Mouse (Mus musculus): ENCODE data around the gene Tpr. TPM values are rescaled to one million over a fixed set of nuclear protein-coding genes. Genes with fewer than 3 reads are reported as not detected.

Gene Tpr
- polyA plus RNA-seq, 1 experiment from 2014 or later: 103 TPM

DNA sequence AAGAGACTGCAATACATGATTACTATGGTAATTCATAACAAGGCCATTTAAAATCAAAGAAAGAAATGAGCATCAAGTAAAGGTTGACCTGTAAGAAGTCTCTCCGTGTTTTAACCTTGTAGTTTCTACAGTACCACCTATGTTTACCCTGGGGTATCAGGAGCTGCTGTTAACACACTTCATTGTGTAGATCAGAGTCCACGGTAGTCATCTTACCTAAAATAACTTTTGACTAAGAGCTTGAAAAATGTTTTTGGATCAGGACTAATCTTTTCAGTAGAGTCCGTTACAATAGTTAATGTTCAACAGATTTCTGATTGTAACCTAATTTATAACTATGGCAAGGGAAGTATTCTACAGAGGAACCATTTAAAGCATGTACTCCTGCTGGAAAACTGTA is 11.9 kb downstream of the Tpr start:
- Histone ChIP-seq H3K4me3 (replicated peaks) (no peak overlapping the region), H3K9ac (no peak overlapping the region), H3K27ac (no peak overlapping the region), H3K4me1 (replicated peaks) (no peaks in the 10 kb centered on the region), H3K4me2 (no peak overlapping the region), H3K27me3 (no peaks in the 10 kb centered on the region), H3K36me3 (peaks cover 63% of the 10 kb centered on the region), H3K9me3 (replicated peaks) (no peaks in the 10 kb centered on the region)
- 82% methylated on average over 3 of the region's 3 CpGs for WGBS (ENCODE audit: insufficient replicate concordance)
- no peak for DNase-seq
- no peak for ATAC-seq (ENCODE audit: low read depth)

DNA sequence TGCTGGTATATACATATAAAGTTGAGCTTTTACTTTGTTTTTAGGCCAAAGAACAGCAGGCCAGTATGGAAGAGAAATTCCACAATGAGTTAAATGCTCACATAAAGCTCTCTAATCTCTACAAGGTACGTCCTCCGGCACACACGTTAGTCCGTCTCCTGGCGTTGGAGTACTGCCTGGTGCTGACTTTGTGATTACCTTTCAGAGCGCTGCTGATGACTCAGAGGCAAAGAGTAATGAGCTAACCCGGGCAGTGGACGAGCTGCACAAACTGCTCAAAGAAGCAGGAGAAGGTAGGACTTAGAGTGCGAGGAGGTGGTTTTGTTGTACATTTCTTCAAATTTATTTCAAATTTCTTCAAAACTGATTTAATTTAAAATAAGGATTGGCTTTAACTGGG is 14.6 kb downstream of the Tpr start:
- H3K4me3 ChIP-seq (replicated peaks): no peak overlapping the region
- no peaks in the 10 kb centered on the region for H3K9me3 ChIP-seq (replicated peaks)
- H3K9ac ChIP-seq: no peak overlapping the region
- no peak overlapping the region for H3K4me2 ChIP-seq
- ATAC-seq (ENCODE audit: low read depth): no peak
- no peaks in the 10 kb centered on the region for H3K27me3 ChIP-seq
- H3K27ac ChIP-seq: no peak overlapping the region
- no peaks in the 10 kb centered on the region for H3K4me1 ChIP-seq (replicated peaks)
- H3K36me3 ChIP-seq: peaks cover 70% of the 10 kb centered on the region
- 89% methylated on average over 9 of the region's 9 CpGs for WGBS (ENCODE audit: insufficient replicate concordance)
- DNase-seq: no peak

DNA sequence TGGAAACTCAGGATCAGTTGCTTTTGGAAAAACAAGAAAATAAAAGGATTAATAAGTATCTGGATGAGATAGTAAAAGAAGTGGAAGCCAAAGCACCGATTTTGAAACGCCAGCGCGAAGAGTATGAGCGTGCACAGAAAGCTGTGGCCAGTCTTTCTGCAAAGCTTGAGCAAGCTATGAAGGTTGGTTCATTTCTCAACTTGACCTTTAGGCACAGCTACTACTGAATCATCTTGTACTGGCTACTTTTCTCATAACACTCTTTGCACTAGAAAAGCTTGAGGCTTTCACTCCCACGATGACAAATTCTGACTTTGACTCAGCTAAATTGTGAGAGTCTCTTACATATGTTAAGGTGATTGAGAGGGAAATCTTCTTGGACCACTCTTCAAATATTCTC is 17.4 kb downstream of the Tpr start:
- Histone ChIP-seq H3K4me3 (replicated peaks) (no peak overlapping the region), H3K9ac (no peak overlapping the region), H3K4me1 (replicated peaks) (no peaks in the 10 kb centered on the region), H3K27ac (no peak overlapping the region), H3K36me3 (peaks cover 74% of the 10 kb centered on the region), H3K4me2 (no peak overlapping the region), H3K27me3 (no peaks in the 10 kb centered on the region), H3K9me3 (replicated peaks) (no peaks in the 10 kb centered on the region)
- DNase-seq (no peak), ATAC-seq (ENCODE audit: low read depth) (no peak)
- 93% methylated on average over 6 of the region's 6 CpGs for WGBS (ENCODE audit: insufficient replicate concordance)

DNA sequence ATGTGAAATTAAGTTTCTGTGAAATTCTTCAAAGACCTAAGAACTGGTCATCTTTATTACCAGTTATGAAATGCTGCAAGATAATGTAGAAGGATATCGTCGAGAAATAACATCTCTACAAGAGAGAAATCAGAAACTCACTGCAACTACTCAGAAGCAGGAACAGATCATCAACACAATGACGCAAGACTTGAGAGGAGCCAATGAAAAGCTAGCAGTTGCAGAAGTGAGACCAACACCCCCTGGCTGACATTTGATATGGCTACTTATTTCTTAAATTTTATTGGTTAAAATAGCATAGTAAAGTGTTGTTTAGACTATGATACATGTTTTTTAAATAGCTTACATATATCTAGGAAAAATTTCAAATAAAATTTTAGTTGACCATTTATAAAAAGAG is 23.4 kb downstream of the Tpr start:
- no peak overlapping the region for H3K27ac ChIP-seq
- no peak overlapping the region for H3K4me3 ChIP-seq (replicated peaks)
- DNase-seq (no peak), ATAC-seq (ENCODE audit: low read depth) (no peak)
- WGBS (ENCODE audit: insufficient replicate concordance): 88% methylated on average over 3 of the region's 3 CpGs
- H3K27me3 ChIP-seq: no peaks in the 10 kb centered on the region
- no peaks in the 10 kb centered on the region for H3K4me1 ChIP-seq (replicated peaks)
- H3K9ac ChIP-seq: no peak overlapping the region
- peaks cover 72% of the 10 kb centered on the region for H3K36me3 ChIP-seq
- no peak overlapping the region for H3K4me2 ChIP-seq
- no peaks in the 10 kb centered on the region for H3K9me3 ChIP-seq (replicated peaks)

DNA sequence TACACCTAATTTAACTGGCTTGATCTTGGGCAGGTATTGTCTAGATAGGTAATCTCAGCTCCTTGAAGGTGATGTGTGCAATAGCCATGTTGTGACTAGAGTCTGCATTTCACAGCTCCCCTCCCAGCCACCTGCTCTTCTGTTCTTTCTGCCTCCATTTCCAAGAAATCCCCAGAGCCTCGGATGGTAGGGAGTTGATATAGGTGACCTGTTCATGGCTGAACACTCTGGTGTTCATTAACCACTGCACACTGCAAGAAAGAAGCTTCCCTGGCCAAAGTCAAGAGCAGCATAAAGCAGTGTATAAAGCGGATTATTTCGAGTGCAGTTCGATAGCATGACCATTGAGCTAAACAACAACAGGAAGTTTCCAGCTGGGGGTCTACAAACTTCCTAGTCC is 25.8 kb downstream of the Tpr start:
- Histone ChIP-seq H3K4me2 (no peak overlapping the region), H3K4me3 (replicated peaks) (no peak overlapping the region), H3K4me1 (replicated peaks) (no peaks in the 10 kb centered on the region), H3K9me3 (replicated peaks) (no peaks in the 10 kb centered on the region), H3K27ac (no peak overlapping the region), H3K36me3 (peaks cover 74% of the 10 kb centered on the region), H3K9ac (no peak overlapping the region), H3K27me3 (no peaks in the 10 kb centered on the region)
- 77% methylated on average over 4 of the region's 4 CpGs for WGBS (ENCODE audit: insufficient replicate concordance)
- ATAC-seq (ENCODE audit: low read depth): no peak
- no peak for DNase-seq

DNA sequence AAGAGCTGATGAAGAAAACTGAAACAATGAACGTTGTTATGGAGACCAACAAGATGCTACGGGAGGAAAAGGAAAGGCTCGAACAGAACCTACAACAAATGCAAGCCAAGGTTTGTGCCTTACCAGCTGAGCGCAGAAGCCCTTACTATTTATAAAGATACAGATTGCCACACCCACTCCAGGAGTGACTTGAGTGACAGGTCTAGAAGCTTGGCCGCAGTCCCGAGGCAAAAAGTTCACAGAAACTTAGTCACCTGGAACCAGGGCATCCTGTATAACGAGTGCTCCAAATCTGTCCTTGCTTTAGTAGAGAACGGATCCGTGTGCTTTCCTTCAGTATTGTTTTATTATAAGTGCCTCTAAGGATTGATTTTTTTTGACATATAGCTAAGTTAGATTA is 33.0 kb downstream of the Tpr start:
- Histone ChIP-seq H3K4me2 (no peak overlapping the region), H3K4me3 (replicated peaks) (no peak overlapping the region), H3K27ac (no peak overlapping the region), H3K4me1 (replicated peaks) (no peaks in the 10 kb centered on the region), H3K9ac (no peak overlapping the region), H3K36me3 (peaks cover 83% of the 10 kb centered on the region), H3K9me3 (replicated peaks) (no peaks in the 10 kb centered on the region), H3K27me3 (no peaks in the 10 kb centered on the region)
- ATAC-seq (ENCODE audit: low read depth): no peak
- DNase-seq: no peak
- 81% methylated on average over 9 of the region's 9 CpGs for WGBS (ENCODE audit: insufficient replicate concordance)

DNA sequence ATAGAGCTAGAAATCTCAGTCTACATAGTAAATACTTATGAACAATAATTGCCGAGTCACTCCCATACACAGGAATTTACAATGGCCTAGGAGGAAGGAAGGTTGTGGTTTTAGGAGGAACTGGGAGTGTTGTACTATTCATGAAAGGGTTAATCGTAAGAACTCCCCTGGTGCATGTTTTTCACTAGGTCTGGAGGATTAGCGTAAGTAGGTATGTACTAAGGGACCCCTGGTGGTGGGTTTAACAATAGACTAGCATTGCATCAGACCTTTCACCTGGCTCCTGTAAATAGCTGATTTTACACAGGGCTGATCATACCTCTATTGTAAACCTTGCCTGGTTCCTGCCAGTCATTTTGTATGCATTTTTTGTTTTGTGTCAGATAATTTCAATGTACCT is 33.6 kb downstream of the Tpr start:
- H3K9ac ChIP-seq: no peak overlapping the region
- ATAC-seq (ENCODE audit: low read depth) (no peak), DNase-seq (no peak)
- H3K4me1 ChIP-seq (replicated peaks): no peaks in the 10 kb centered on the region
- H3K9me3 ChIP-seq (replicated peaks): no peaks in the 10 kb centered on the region
- 77% methylated on average over 3 of the region's 3 CpGs for WGBS (ENCODE audit: insufficient replicate concordance)
- H3K36me3 ChIP-seq: peaks cover 86% of the 10 kb centered on the region
- H3K27me3 ChIP-seq: no peaks in the 10 kb centered on the region
- no peak overlapping the region for H3K27ac ChIP-seq
- H3K4me3 ChIP-seq (replicated peaks): no peak overlapping the region
- H3K4me2 ChIP-seq: no peak overlapping the region

DNA sequence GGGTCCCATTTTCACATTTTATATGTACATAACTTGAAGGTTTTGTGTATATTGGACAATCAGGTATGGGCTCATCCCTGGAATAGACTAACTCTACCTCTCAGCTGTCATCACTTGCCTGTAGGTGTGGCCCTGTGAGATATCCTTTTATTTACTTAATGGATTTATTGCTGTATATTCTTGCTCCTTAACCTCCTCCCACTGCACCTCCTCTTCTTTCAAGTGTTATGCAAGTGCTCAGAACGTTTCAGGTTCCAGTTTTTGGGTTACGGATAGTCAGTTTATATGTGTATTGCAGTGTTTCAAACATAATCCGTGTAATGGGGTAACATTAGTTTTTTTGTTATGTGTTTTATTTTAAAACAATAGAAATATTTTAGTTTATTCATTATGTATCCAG is 46.0 kb downstream of the Tpr start:
- Histone ChIP-seq H3K9ac (no peak overlapping the region), H3K27me3 (no peaks in the 10 kb centered on the region), H3K9me3 (replicated peaks) (no peaks in the 10 kb centered on the region), H3K36me3 (peaks cover 73% of the 10 kb centered on the region), H3K4me3 (replicated peaks) (no peak overlapping the region), H3K27ac (no peak overlapping the region), H3K4me2 (no peak overlapping the region), H3K4me1 (replicated peaks) (no peaks in the 10 kb centered on the region)
- no peak for DNase-seq
- ATAC-seq (ENCODE audit: low read depth): no peak
- WGBS (ENCODE audit: insufficient replicate concordance): 80% methylated on average over 3 of the region's 3 CpGs

DNA sequence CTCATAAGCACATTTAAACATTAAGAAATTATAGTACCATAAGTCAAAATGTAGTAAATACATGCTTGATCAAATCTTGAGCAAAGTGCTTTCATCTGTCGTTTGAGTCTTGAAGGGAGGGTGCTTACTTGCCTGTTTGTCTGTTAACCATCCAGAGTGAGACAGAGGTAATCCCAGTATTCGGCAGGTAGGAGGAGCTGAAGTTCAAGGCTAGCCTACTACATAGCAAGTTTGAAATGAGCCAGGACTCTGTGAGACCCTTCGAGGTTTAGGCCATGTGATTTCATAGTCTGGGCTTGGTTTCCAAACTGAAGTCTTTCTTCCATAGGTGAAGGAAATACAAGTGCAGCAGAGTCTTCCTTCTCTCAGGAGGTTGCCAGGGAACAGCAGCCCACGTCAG is 49.1 kb downstream of the Tpr start:
- Histone ChIP-seq H3K9me3 (replicated peaks) (no peaks in the 10 kb centered on the region), H3K9ac (no peak overlapping the region), H3K4me3 (replicated peaks) (no peak overlapping the region), H3K4me2 (no peak overlapping the region), H3K36me3 (peaks cover 72% of the 10 kb centered on the region), H3K27ac (no peak overlapping the region), H3K4me1 (replicated peaks) (no peaks in the 10 kb centered on the region), H3K27me3 (no peaks in the 10 kb centered on the region)
- no peak for DNase-seq
- ATAC-seq (ENCODE audit: low read depth): no peak
- 77% methylated on average over 4 of the region's 4 CpGs for WGBS (ENCODE audit: insufficient replicate concordance)

DNA sequence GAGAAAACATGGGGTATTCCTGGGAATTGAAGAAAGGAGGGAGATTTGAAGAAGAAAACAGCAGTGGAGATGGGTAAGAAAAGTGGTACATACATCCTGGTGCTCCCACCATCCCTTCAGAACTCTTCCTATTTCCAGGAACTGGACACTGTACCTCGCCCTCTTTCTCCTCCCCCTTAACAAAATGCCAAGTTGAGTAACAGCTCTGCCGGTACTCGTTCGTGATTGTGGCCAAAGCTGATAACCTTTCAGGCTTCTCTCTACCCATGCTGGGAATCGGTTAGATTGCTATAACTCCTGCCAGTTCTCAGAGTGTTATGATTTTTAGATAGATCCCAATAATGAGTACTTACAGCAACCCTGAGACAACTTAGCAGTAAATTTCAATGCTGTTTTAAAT is 66.3 kb downstream of the Tpr start:
- Histone ChIP-seq H3K27ac (no peak overlapping the region), H3K4me2 (no peak overlapping the region), H3K27me3 (no peaks in the 10 kb centered on the region), H3K4me3 (replicated peaks) (no peak overlapping the region), H3K9ac (no peak overlapping the region), H3K9me3 (replicated peaks) (no peaks in the 10 kb centered on the region), H3K4me1 (replicated peaks) (peaks cover 6% of the 10 kb centered on the region), H3K36me3 (no peaks in the 10 kb centered on the region)
- WGBS (ENCODE audit: insufficient replicate concordance): 17% methylated on average over 5 of the region's 5 CpGs
- DNase-seq: no peak
- no peak for ATAC-seq (ENCODE audit: low read depth)

DNA sequence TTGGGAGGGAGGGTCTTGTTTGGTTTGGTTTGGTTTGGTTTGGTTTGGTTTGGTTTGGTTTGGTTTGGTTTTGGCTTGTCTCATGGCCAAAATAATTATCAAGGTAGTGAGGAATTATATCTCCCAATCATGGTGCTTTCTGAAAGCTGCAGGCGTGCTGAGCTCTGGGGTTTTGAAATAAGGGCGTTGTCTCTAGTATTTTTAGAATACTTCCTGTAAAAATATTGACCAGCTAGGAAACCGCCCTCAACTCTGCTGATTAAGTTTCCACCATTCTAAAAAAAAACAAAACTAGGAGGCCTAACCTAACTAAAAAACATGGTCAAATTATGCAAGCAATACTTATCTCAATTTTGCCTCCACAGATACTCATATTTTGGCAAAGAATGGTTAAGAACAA is 67.0 kb downstream of the Tpr start:
- no peak for ATAC-seq (ENCODE audit: low read depth)
- peaks cover 6% of the 10 kb centered on the region for H3K4me1 ChIP-seq (replicated peaks)
- H3K4me2 ChIP-seq: no peak overlapping the region
- no peak overlapping the region for H3K9ac ChIP-seq
- H3K27me3 ChIP-seq: no peaks in the 10 kb centered on the region
- no peak overlapping the region for H3K27ac ChIP-seq
- H3K36me3 ChIP-seq: no peaks in the 10 kb centered on the region
- DNase-seq: no peak
- no peak overlapping the region for H3K4me3 ChIP-seq (replicated peaks)
- 20% methylated on average over 3 of the region's 3 CpGs for WGBS (ENCODE audit: insufficient replicate concordance)
- no peaks in the 10 kb centered on the region for H3K9me3 ChIP-seq (replicated peaks)

DNA sequence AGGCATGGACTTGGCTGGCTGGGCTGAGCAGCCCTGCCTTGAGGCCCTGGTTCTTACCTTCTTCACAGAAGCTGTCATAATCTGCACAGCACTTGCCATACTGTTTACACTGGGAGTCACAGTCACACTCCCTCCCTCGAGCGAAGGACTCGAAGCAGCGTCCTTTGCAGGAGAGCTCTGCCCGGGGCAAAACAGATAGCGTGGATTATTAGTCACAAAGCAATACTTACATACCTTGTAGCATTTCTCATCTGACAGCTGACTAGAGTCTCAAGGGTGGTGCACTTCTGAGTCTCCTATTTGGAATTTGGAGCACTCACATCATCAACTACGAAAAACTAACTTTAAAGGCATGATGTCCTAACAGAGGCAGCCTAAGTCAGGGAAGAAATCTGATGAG is 68.0 kb downstream of the Tpr start:
- ATAC-seq (ENCODE audit: low read depth) (no peak), DNase-seq (no peak)
- H3K27ac ChIP-seq: no peak overlapping the region
- H3K4me3 ChIP-seq (replicated peaks): no peak overlapping the region
- peaks cover 6% of the 10 kb centered on the region for H3K4me1 ChIP-seq (replicated peaks)
- H3K9ac ChIP-seq: no peak overlapping the region
- no peaks in the 10 kb centered on the region for H3K27me3 ChIP-seq
- H3K9me3 ChIP-seq (replicated peaks): no peaks in the 10 kb centered on the region
- H3K4me2 ChIP-seq: no peak overlapping the region
- WGBS (ENCODE audit: insufficient replicate concordance): 64% methylated on average over 7 of the region's 7 CpGs
- H3K36me3 ChIP-seq: no peaks in the 10 kb centered on the region

DNA sequence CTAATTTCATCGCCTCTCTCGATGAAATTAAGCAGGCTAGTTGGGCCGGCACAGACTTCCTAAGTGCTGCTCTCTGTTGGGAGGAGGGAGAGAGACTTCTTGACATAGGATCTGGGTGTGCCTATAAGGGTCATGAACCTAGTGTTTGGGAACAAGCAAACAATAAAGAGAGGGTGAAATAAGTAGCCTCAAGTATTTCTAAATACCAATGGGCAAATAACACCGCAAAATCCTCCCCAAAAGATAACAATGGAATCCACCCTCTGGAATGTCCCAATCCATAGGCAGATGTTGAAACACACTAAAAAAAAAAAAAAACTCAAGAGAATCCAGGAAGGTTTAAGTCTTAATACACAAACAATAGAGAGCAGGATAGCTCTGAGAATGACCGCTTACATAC is 70.4 kb downstream of the Tpr start:
- H3K4me3 ChIP-seq (replicated peaks): no peak overlapping the region
- ATAC-seq (ENCODE audit: low read depth) (no peak), DNase-seq (no peak)
- H3K9me3 ChIP-seq (replicated peaks): no peaks in the 10 kb centered on the region
- no peak overlapping the region for H3K27ac ChIP-seq
- peaks cover 6% of the 10 kb centered on the region for H3K4me1 ChIP-seq (replicated peaks)
- H3K27me3 ChIP-seq: no peaks in the 10 kb centered on the region
- no peaks in the 10 kb centered on the region for H3K36me3 ChIP-seq
- no peak overlapping the region for H3K4me2 ChIP-seq
- no peak overlapping the region for H3K9ac ChIP-seq
- WGBS (ENCODE audit: insufficient replicate concordance): 68% methylated on average over 5 of the region's 5 CpGs

Measured in liver, embryonic 13.5 days (tissue).